Mouse (Mus musculus) liver, adult (tissue): ENCODE results near the gene Arhgdia.
A peak's percentile ranks its signal among the peaks of the same experiment; 100 is the strongest.

Experiments used
- GATA4 ChIP-seq: IDR thresholded peaks from 2 replicates; pipeline ENCODE4 v1.6.1; 2014; ENCODE audit warnings: mild to moderate bottlenecking, low read length; ENCODE audit not compliant: insufficient replicate concordance

Arhgdia gene

GRCm38 (mm10) chr11:120581490-120582267, at the start of gene Arhgdia:
Gene Arhgdia, minus strand, starts transcription at chr11:120581624.
- peak; percentile 6; the same call in 1 of the 2 replicates for TF ChIP-seq GATA4

- no peak for TF ChIP-seq GATA4
Observed at GRCm38 (mm10) chr11:120630401-120630871, 49.0 kb upstream of the Arhgdia start.

GRCm38 (mm10) chr11:120629911-120630310, 48.5 kb upstream of the Arhgdia start:
- TF ChIP-seq GATA4 = no peak

GRCm38 (mm10) chr11:120629341-120629730, 47.9 kb upstream of the Arhgdia start:
- no peak for TF ChIP-seq GATA4

- TF ChIP-seq GATA4 = no peak
Observed at GRCm38 (mm10) chr11:120628601-120629340, 47.3 kb upstream of the Arhgdia start.

GRCm38 (mm10) chr11:120627468-120628300, 46.3 kb upstream of the Arhgdia start:
- no peak for TF ChIP-seq GATA4

- no peak for TF ChIP-seq GATA4
Observed at GRCm38 (mm10) chr11:120626785-120627467, 45.5 kb upstream of the Arhgdia start.

- TF ChIP-seq GATA4 = no peak
Observed at GRCm38 (mm10) chr11:120625152-120625775, 43.8 kb upstream of the Arhgdia start, which contains the start of gene Sirt7. Gene Sirt7, minus strand, starts transcription at chr11:120625240.

GRCm38 (mm10) chr11:120624680-120625111, 43.3 kb upstream of the Arhgdia start:
- TF ChIP-seq GATA4 = no peak

- no peak for TF ChIP-seq GATA4
Observed at GRCm38 (mm10) chr11:120623961-120624679, 42.7 kb upstream of the Arhgdia start.

GRCm38 (mm10) chr11:120622805-120623204, 41.4 kb upstream of the Arhgdia start:
- no peak for TF ChIP-seq GATA4

GRCm38 (mm10) chr11:120620195-120620594, 38.8 kb upstream of the Arhgdia start:
- TF ChIP-seq GATA4 = no peak
